Mouse (Mus musculus) MEL (cell line): ENCODE measurements around the gene Nfkbie.

ENCODE experiments used
- CTCF ChIP-seq, 3 experiments: IDR thresholded peaks in 2 of 3; conservative IDR thresholded peaks in 1 of 3; 2 replicates each; pipeline ENCODE4 v1.5.1; 2011 to 2012; ENCODE audit warnings: low read length in 3 of 3, low read depth in 2 of 3, mild to moderate bottlenecking in 2 of 3, improper control_type of control experiment in 1 of 3, inconsistent platforms in 1 of 3, mixed read lengths in 1 of 3, moderate library complexity in 1 of 3; ENCODE audit not compliant: control insufficient read depth in 1 of 3, insufficient read depth in 1 of 3, poor library complexity in 1 of 3, severe bottlenecking in 1 of 3
- GATA1 ChIP-seq: IDR thresholded peaks from 2 replicates; pipeline ENCODE4 v1.6.1; 2011; ENCODE audit warnings: low read depth, low read length, improper control_type of control experiment
- HCFC1 ChIP-seq: IDR thresholded peaks from 2 replicates; pipeline ENCODE4 v1.6.1; 2012; ENCODE audit warnings: low read depth, mild to moderate bottlenecking, inconsistent platforms, low read length, improper control_type of control experiment, moderate library complexity
- KAT2A ChIP-seq: conservative IDR thresholded peaks from 2 replicates; pipeline ENCODE4 v1.6.1; 2012; ENCODE audit warnings: low read depth, low read length, improper control_type of control experiment, inconsistent platforms
- MXI1 ChIP-seq: IDR thresholded peaks from 2 replicates; pipeline ENCODE4 v1.6.1; 2011; ENCODE audit warnings: mild to moderate bottlenecking, low read depth, low read length, improper control_type of control experiment
- MYC ChIP-seq: IDR thresholded peaks from 2 replicates; pipeline ENCODE4 v1.6.1; 2011; ENCODE audit warnings: low read depth, mild to moderate bottlenecking, low read length, improper control_type of control experiment, moderate library complexity
- NRF1 ChIP-seq: IDR thresholded peaks from 2 replicates; pipeline ENCODE4 v1.6.1; 2014; ENCODE audit warnings: low read depth, mild to moderate bottlenecking, inconsistent platforms, low read length, improper control_type of control experiment, moderate library complexity; ENCODE audit not compliant: poor library complexity, insufficient read depth, severe bottlenecking
- POLR2A ChIP-seq, 2 experiments: IDR thresholded peaks; 2 replicates each; pipeline ENCODE4 v1.6.1; 2011 to 2012; ENCODE audit warnings: low read length in 2 of 2, mild to moderate bottlenecking in 2 of 2, control low read depth in 1 of 2, improper control_type of control experiment in 1 of 2, low read depth in 1 of 2, moderate library complexity in 1 of 2; ENCODE audit not compliant: control insufficient read depth in 1 of 2, insufficient read depth in 1 of 2, poor library complexity in 1 of 2

DNA sequence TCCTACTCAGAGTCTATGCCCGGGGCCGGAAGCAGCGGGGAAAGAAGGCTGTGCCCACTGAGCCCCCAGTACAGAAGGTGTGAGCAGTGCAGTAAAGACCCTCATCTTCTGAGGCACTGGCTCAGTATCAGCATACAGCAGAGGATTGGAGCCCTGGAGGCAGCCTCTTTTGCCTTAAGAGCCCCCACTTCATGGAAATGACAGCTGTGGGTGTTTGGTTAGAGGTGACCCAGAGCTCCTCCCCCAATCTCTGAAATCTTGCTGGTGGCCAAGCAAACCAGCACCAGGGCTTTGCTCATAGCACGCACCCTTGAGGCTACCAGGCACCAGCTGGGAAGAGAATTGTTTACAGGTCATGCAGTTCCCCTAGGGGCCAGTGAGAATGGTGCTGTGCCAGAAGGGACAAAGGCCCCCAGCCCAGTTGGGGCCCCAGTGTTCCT, 11.7 kb downstream of the Nfkbie start:
- no peak for TF ChIP-seq MYC
- no peak for TF ChIP-seq CTCF (IDR thresholded peaks at IDR 0.05 in 2 of 3, conservative IDR thresholded peaks at IDR 0.05 in 1 of 3; ENCODE audit: control insufficient read depth in 1 of 3, insufficient read depth in 1 of 3, low read depth in 2 of 3, low read length in 3 of 3, poor library complexity in 1 of 3, severe bottlenecking in 1 of 3)
- peak; percentile 38 to 87; a peak in 3 of 4 replicates for TF ChIP-seq POLR2A (IDR thresholded peaks at IDR 0.05; ENCODE audit: control insufficient read depth in 1 of 2, insufficient read depth in 1 of 2, low read depth in 1 of 2, low read length in 2 of 2, poor library complexity in 1 of 2)
- no peak for TF ChIP-seq GATA1
- no peak for TF ChIP-seq KAT2A
- TF ChIP-seq MXI1 = no peak
- no peak for TF ChIP-seq NRF1
- TF ChIP-seq HCFC1 = no peak
